Comparison of ENCODE assay signal across 30 mouse cellular contexts in the genomic region with DNA sequence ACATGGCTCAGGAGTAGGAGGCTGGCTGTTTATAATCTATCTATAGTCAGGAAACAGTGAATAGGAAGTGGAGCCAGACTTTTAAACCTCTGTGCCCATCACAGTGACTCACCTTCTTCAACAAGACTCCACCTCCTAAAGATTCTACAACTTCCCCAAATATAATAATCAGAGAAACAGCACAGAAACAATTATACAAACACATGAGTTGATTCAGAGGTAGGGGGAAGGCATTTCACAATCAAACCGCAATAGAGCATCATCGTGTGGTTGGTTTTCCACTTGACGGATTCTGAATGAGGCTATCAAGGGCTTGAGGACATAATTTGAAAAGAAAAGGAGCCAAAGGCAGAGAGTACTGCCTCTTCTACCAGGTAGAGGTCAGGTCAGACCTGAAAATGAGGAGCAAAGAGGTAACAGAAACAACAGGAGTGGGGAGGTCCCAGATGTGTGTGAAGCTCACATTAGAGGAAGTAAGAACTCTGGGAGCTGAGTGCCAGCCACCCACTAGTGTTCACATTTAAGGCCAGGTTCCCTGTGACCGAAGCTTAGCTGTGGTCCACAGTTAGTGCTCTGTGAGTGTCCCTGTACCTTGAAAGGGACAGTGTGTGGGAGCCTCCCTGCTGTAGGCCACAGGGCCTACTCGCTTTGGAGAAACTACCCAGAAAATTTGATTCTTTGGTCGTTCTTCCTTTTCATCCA. TPM values are rescaled to one million over a fixed set of nuclear protein-coding genes. Genes with fewer than 3 reads are reported as not detected.
A peak's percentile ranks its signal among the peaks of the same experiment; 100 is the strongest.
DNase-seq lines count a peak whose midpoint lies in the region; ATAC-seq lines count a peak whose summit lies in the region.
"Had no signal": no experiment of that assay in that cellular context is flagged by ENCODE, and none has a peak within 500 bp of the region (broad histone marks: within the 10 kb centered on the region; RNA-seq: fewer than 3 reads in every experiment).

No protein-coding gene starts in this region.

- DNase-seq in heart, embryonic 10.5 days (ENCODE audit: low spot score), result peak; percentile 63
- DNase-seq in heart, postnatal 4 days, result no peak
- peak; percentile 38 for DNase-seq in 3134 (ENCODE audit: extremely low read depth, insufficient read length, low spot score)
- peak; percentile 53 for DNase-seq in Muller cell, postnatal 12 days (ENCODE audit: inconsistent ontology term)
- no peak for DNase-seq in left cerebral cortex, adult 18-20 months (ENCODE audit: low spot score in 2 of 2)
- DNase-seq in cerebellum, postnatal 10 days, result no peak
- DNase-seq in left cerebral cortex, postnatal 25 days (ENCODE audit: low spot score in 2 of 2), result no peak
- DNase-seq: adrenal gland, postnatal 25 days; B cell, adult 2 months; cerebellum, adult 18-20 months; cerebellum, postnatal 14 days; gastrocnemius, postnatal 14 days; heart, adult 18-20 months; kidney, adult 8-10 months; kidney, postnatal 4 days; layer of hippocampus, postnatal 36 days; midbrain, embryonic 14.5 days; right cerebral cortex, postnatal 25 days had no signal

- no peaks in the 10 kb centered on the region for H3K9me3 ChIP-seq in heart, embryonic 10.5 days
- H3K9me3 ChIP-seq: forebrain, embryonic 13.5 days; G1E; heart, embryonic 12.5 days; limb, embryonic 12.5 days; liver, embryonic 15.5 days; lung, embryonic 15.5 days; megakaryocyte, embryonic 14.5 days; stomach, embryonic 15.5 days had no signal

- no peak overlapping the region for H3K4me3 ChIP-seq in heart, embryonic 10.5 days
- H3K4me3 ChIP-seq: forebrain, embryonic 13.5 days; heart, embryonic 12.5 days; limb, embryonic 12.5 days; liver, embryonic 15.5 days; lung, embryonic 15.5 days; megakaryocyte, embryonic 14.5 days; stomach, embryonic 15.5 days had no signal

- intact Hi-C loops in left cerebral cortex, postnatal 25 days (cut with DNase I), result no loop called here

- WGBS in heart, embryonic 10.5 days, result 84% methylated on average over 6 of the region's 6 CpGs

- H3K4me1 ChIP-seq in heart, embryonic 10.5 days, result no peaks in the 10 kb centered on the region
- H3K4me1 ChIP-seq: forebrain, embryonic 13.5 days; heart, embryonic 12.5 days; limb, embryonic 12.5 days; liver, embryonic 15.5 days; lung, embryonic 15.5 days; megakaryocyte, embryonic 14.5 days; stomach, embryonic 15.5 days had no signal

- ATAC-seq in megakaryocyte, adult 5-6 weeks (ENCODE audit: poor library complexity, severe bottlenecking), result peak; percentile 77
- ATAC-seq: forebrain, embryonic 13.5 days; hindbrain, embryonic 16.5 days had no signal

- H3K27ac ChIP-seq in heart, embryonic 10.5 days, result no peak overlapping the region
- H3K27ac ChIP-seq: forebrain, embryonic 13.5 days; kidney, postnatal 0 days; limb, embryonic 12.5 days; liver, embryonic 15.5 days; lung, embryonic 15.5 days; stomach, embryonic 15.5 days had no signal

- no peaks in the 10 kb centered on the region for H3K27me3 ChIP-seq in heart, embryonic 10.5 days (ENCODE audit: insufficient read depth, poor library complexity, severe bottlenecking)
- H3K27me3 ChIP-seq: forebrain, embryonic 13.5 days; heart, embryonic 12.5 days; limb, embryonic 12.5 days; liver, embryonic 15.5 days; lung, embryonic 15.5 days; megakaryocyte, embryonic 14.5 days; stomach, embryonic 15.5 days had no signal

- H3K36me3 ChIP-seq in heart, embryonic 10.5 days, result no peaks in the 10 kb centered on the region
- H3K36me3 ChIP-seq: G1E; heart, embryonic 12.5 days; limb, embryonic 12.5 days; liver, embryonic 15.5 days; lung, embryonic 15.5 days; stomach, embryonic 15.5 days had no signal

RNA-seq across cellular contexts. Expression of gene Adra1b, which starts 39.6 kb away (rescaled TPM):
- polyA plus RNA-seq in heart, embryonic 10.5 days (2016; fragmentation: Nextera tagmentation; extraction: Ambion mirVana), result 3.2 and 6.5 TPM in 2 replicates
- total RNA-seq in heart, postnatal 4 days (2021), result 10 to 100 TPM; 37.0 to 39.2 TPM
- not detected in 2 replicates for total RNA-seq in megakaryocyte, adult 5-6 weeks (2015)
- total RNA-seq in megakaryocyte, adult 5-6 weeks (2017), result not detected in 2 replicates
- 10 to 100 TPM; 27.7 to 30.2 TPM for total RNA-seq in left cerebral cortex, adult 18-20 months (2021)
- 10 to 100 TPM; 26.6 to 32.3 TPM for total RNA-seq in left cerebral cortex, postnatal 25 days (2021)
- total RNA-seq: neutrophil, adult 5-6 weeks had no signal
- polyA plus RNA-seq: G1E had no signal

Comparison
In these comparisons a context has a peak if more than half of its experiments do, and no peak if none do; other contexts are left out.
1. DNase-seq: peak in heart, embryonic 10.5 days (single experiment), 3134 (single experiment) and Muller cell, postnatal 12 days (single experiment); none in heart, postnatal 4 days (single experiment), left cerebral cortex, adult 18-20 months (0 of 2), cerebellum, postnatal 10 days (0 of 2) and left cerebral cortex, postnatal 25 days (0 of 2).
2. RNA of gene Adra1b, which starts 39.6 kb away (total RNA-seq): 37.0 to 39.2 TPM in heart, postnatal 4 days, 26.6 to 32.3 TPM in left cerebral cortex, postnatal 25 days and 27.7 to 30.2 TPM in left cerebral cortex, adult 18-20 months; not detected in megakaryocyte, adult 5-6 weeks; every median in the first group is over 10 times any median in the second.